Mouse (Mus musculus) ES-Bruce4 (cell line): ENCODE data around the gene Disp2. TPM values are rescaled to one million over a fixed set of nuclear protein-coding genes. Genes with fewer than 3 reads are reported as not detected.

Experiments used
- H3K27ac ChIP-seq: 2 replicates; pipeline ENCODE4 v1.5.1; 2012; ENCODE audit warnings: low read length, inconsistent platforms; ENCODE audit not compliant: insufficient read depth
- H3K27me3 ChIP-seq: 2 replicates; pipeline ENCODE4 v1.6.1; 2012; ENCODE audit warnings: mild to moderate bottlenecking, low read length, inconsistent platforms; ENCODE audit not compliant: control insufficient read depth, poor library complexity, insufficient read depth, severe bottlenecking
- H3K36me3 ChIP-seq: 2 replicates; pipeline ENCODE4 v1.6.1; 2012; ENCODE audit warnings: inconsistent platforms, mild to moderate bottlenecking, low read length, moderate library complexity; ENCODE audit not compliant: control insufficient read depth, poor library complexity, insufficient read depth, severe bottlenecking
- H3K4me1 ChIP-seq: one replicate; pipeline ENCODE4 v1.8.1; 2011; ENCODE audit warnings: low read length; ENCODE audit not compliant: control insufficient read depth, insufficient read depth
- H3K4me3 ChIP-seq: 2 replicates; pipeline ENCODE4 v1.5.1; 2011; ENCODE audit warnings: low read depth, mild to moderate bottlenecking, low read length
- H3K9ac ChIP-seq: 2 replicates; pipeline ENCODE4 v1.6.1; 2012; ENCODE audit warnings: low read depth, mild to moderate bottlenecking, inconsistent platforms; ENCODE audit not compliant: poor library complexity, severe bottlenecking
- H3K9me3 ChIP-seq: replicated peaks from 2 replicates; pipeline ENCODE4 v1.6.1; 2012; ENCODE audit warnings: mild to moderate bottlenecking, low read length, inconsistent platforms; ENCODE audit not compliant: control insufficient read depth, poor library complexity, insufficient read depth, severe bottlenecking
- CTCF ChIP-seq: IDR thresholded peaks from one replicate; pipeline ENCODE4 v1.8.1; 2011; ENCODE audit warnings: low read depth, low read length
- EP300 ChIP-seq: IDR thresholded peaks from 2 replicates; pipeline ENCODE4 v1.6.1; 2011; ENCODE audit warnings: low read depth, low read length; ENCODE audit not compliant: insufficient read depth
- POLR2A ChIP-seq: IDR thresholded peaks from one replicate; pipeline ENCODE4 v1.8.1; 2011; ENCODE audit warnings: low read length; ENCODE audit not compliant: insufficient read depth
- polyA plus RNA-seq: library from polyadenylated mRNA; stranded (reverse); fragments of >200 nt; gene quantifications from 2 replicates; pipeline ENCODE4 v1.2.4, GENCODE M21; 2011; ENCODE audit warnings: low read depth; ENCODE audit not compliant: missing spikeins, insufficient read depth, insufficient read length

The Disp2 gene
- polyA plus RNA-seq, 1 experiment, result not detected

DNA sequence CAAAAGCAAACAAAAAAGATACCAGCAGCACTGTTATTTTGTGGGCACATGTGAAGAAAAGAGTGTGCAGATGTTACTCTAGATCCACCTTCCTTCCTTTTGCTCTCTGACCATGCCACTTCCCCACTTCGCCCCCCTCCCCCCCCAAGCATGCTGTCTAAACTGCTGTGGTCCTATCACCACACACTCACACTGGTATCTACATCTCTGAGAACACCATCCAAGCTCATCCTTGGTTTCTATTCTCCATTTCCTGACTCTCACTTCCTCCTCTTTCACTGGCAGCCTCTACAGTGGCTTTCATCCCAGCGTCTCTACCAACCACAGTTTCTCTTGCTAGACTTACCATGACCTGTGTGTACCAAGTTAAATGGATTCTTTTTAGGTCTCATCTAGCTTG lies 25.0 kb downstream of the Disp2 start:
- Histone ChIP-seq H3K27ac (no peak overlapping the region), H3K36me3 (no peaks in the 10 kb centered on the region), H3K4me3 (no peak overlapping the region), H3K9me3 (no peaks in the 10 kb centered on the region), H3K4me1 (no peaks in the 10 kb centered on the region), H3K9ac (no peak overlapping the region), H3K27me3 (no peaks in the 10 kb centered on the region)
- TF ChIP-seq EP300 (no peak), CTCF (no peak)

GRCm38 (mm10) chr2:118805137-118805536 lies 25.6 kb downstream of the Disp2 start:
- TF ChIP-seq POLR2A (no peak), EP300 (no peak)
- Histone ChIP-seq H3K4me3 (no peak overlapping the region), H3K9me3 (no peaks in the 10 kb centered on the region)

DNA sequence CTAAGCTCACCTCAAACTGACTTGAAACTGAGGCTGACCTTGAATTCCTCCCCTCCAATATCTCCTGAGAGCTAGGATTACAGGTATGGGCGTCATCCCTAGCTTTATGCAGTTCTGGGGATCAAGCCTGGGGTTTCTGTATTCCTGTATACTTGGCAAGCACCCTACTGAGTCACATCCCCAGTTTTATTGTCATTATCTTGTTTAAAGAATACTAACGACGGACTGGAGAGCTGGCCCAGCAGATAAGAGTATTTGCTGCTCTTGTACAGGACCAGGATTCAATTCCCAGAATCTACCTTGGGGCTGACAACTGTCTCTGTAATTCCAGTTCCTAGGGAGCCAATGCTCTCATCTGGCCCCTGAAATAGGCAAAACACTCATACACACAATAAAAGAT lies 26.2 kb downstream of the Disp2 start:
- TF ChIP-seq POLR2A (no peak), EP300 (no peak), CTCF (no peak)

More at GRCm38 (mm10) chr2:118805137-118805536, 25.6 kb downstream of the Disp2 start:
- H3K36me3 ChIP-seq, result no peaks in the 10 kb centered on the region
- H3K27me3 ChIP-seq, result no peaks in the 10 kb centered on the region
- no peak overlapping the region for H3K27ac ChIP-seq
- H3K9ac ChIP-seq, result no peak overlapping the region
- H3K4me1 ChIP-seq, result no peaks in the 10 kb centered on the region

GRCm38 (mm10) chr2:118806860-118807259 lies 27.3 kb downstream of the Disp2 start:
- H3K36me3 ChIP-seq, result no peaks in the 10 kb centered on the region
- no peak overlapping the region for H3K27ac ChIP-seq
- H3K27me3 ChIP-seq, result no peaks in the 10 kb centered on the region
- H3K4me1 ChIP-seq, result no peaks in the 10 kb centered on the region
- H3K9ac ChIP-seq, result no peak overlapping the region
- H3K4me3 ChIP-seq, result no peak overlapping the region
- no peaks in the 10 kb centered on the region for H3K9me3 ChIP-seq
- TF ChIP-seq CTCF (no peak), POLR2A (no peak), EP300 (no peak)

More for the DNA sequence above, 26.2 kb downstream of the Disp2 start:
- Histone ChIP-seq H3K27ac (no peak overlapping the region), H3K9ac (no peak overlapping the region), H3K36me3 (no peaks in the 10 kb centered on the region), H3K9me3 (no peaks in the 10 kb centered on the region), H3K27me3 (no peaks in the 10 kb centered on the region), H3K4me1 (no peaks in the 10 kb centered on the region), H3K4me3 (no peak overlapping the region)

DNA sequence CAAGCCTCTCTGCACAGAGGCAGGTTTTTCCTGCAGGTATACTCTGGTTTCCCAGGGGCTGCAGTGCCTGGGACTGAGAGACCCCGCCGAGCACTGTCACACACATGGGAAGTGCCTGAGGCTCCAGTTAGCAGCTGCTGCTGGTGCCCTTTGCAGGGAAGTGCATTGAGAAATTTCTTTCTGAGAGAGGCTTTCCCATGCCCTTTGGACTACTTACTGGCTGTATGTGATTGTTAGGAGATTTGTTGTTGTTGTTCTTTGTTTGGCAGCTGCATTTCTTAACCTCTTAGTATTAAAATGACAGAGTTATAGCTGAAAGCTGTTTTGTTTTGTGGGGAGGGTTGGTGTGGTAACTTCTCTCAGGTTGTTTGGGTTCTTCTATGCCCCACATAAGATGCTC lies 31.3 kb downstream of the Disp2 start:
- Histone ChIP-seq H3K4me1 (peaks cover 2% of the 10 kb centered on the region), H3K36me3 (no peaks in the 10 kb centered on the region; the same call in 1 of the 2 replicates), H3K27me3 (no peaks in the 10 kb centered on the region), H3K9ac (no peak overlapping the region), H3K9me3 (no peaks in the 10 kb centered on the region), H3K27ac (no peak overlapping the region), H3K4me3 (no peak overlapping the region)
- TF ChIP-seq POLR2A (no peak), CTCF (no peak), EP300 (no peak)

DNA sequence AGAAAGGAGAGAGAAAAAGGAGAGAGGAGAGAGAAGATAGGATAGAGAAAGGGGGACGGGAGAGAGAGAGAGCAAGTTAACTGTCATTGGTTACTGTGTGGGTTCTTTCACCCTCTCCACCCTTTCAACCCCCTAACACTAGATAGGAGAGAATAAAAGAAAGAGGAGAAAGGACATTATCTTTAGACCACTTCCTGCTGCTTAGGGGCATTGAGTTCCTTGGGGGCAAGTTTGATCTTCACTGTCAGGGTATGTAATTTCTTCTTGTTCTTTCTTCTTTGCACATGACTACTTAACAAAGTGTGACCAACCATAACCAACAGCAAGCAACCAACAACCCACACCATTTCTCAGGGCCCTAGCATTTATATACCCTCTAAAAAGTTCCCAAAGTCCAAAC lies 33.2 kb downstream of the Disp2 start:
- TF ChIP-seq POLR2A, result no peak
- no peak for TF ChIP-seq EP300
- TF ChIP-seq CTCF, result no peak
- peaks cover 5% of the 10 kb centered on the region; the same call in 1 of the 2 replicates for H3K36me3 ChIP-seq
- H3K4me3 ChIP-seq, result no peak overlapping the region
- no peaks in the 10 kb centered on the region for H3K27me3 ChIP-seq
- H3K4me1 ChIP-seq, result peaks cover 2% of the 10 kb centered on the region
- no peak overlapping the region for H3K9ac ChIP-seq
- H3K9me3 ChIP-seq, result no peaks in the 10 kb centered on the region
- H3K27ac ChIP-seq, result no peak overlapping the region
